Mouse (Mus musculus): ENCODE measurements around the gene Zfp184.
"Not testable (repeated sequence)": the region's sequence is repeated elsewhere in the genome, so short reads cannot be mapped to it uniquely, and the experiment has no call there.

Gene Zfp184

GRCm38 (mm10) chr13:21944926-21945740 lies at the start of gene Zfp184:
Gene Zfp184 (plus strand): TSS chr13:21945094.
- DNase-seq (ENCODE audit: low read depth, low spot score) = peak; percentile 56

- no peak for DNase-seq (ENCODE audit: low read depth, low spot score)
Observed at GRCm38 (mm10) chr13:21896549-21897244, 48.2 kb upstream of the Zfp184 start.

DNA sequence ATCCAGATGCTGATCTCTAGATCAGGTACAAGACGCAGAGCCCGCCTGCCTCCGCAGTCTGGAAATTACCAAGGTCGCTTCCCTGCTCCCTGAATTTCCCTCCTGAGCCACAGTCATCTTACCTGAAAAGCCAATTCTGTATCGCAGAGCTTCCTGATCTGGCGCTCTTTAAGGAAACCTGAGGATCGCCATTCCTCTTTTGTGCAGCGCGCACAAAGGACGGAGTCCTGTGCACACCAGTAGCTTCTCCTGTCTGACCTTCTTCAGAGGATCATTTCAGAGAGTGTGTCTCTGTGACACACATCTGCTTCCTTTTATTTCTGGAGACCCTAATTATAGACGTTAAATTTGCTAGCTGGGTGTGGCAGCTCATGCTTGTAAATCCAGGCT lies 47.7 kb upstream of the Zfp184 start:
- DNase-seq (ENCODE audit: low read depth, low spot score) = no peak

GRCm38 (mm10) chr13:21900870-21901565 lies 43.9 kb upstream of the Zfp184 start:
- not testable (repeated sequence) for DNase-seq (ENCODE audit: low read depth, low spot score)

GRCm38 (mm10) chr13:21903500-21903899 lies 41.4 kb upstream of the Zfp184 start:
- no peak for DNase-seq (ENCODE audit: low read depth, low spot score)

GRCm38 (mm10) chr13:21904090-21904489 lies 40.8 kb upstream of the Zfp184 start:
- DNase-seq (ENCODE audit: low read depth, low spot score) = not testable (repeated sequence)

DNA sequence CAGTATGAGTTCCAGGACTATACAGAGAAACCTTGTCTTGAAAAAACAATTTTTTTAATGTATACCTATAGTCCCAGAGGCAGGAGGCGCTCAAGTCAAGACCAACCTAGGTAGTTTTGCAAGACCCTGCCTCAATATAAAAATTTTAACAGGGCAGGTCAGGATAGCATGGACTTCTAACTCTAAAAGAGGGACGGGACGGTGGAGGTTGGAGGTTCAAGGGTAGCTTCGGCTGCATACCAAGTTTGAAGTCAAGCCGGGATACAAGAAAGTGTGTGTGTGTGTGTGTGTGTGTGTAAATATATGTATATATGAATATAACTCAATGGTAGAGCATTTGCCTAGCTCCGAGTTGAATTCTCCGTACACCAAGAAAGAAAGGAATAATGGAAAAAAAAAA lies 38.6 kb upstream of the Zfp184 start:
- DNase-seq (ENCODE audit: low read depth, low spot score) = no peak

DNA sequence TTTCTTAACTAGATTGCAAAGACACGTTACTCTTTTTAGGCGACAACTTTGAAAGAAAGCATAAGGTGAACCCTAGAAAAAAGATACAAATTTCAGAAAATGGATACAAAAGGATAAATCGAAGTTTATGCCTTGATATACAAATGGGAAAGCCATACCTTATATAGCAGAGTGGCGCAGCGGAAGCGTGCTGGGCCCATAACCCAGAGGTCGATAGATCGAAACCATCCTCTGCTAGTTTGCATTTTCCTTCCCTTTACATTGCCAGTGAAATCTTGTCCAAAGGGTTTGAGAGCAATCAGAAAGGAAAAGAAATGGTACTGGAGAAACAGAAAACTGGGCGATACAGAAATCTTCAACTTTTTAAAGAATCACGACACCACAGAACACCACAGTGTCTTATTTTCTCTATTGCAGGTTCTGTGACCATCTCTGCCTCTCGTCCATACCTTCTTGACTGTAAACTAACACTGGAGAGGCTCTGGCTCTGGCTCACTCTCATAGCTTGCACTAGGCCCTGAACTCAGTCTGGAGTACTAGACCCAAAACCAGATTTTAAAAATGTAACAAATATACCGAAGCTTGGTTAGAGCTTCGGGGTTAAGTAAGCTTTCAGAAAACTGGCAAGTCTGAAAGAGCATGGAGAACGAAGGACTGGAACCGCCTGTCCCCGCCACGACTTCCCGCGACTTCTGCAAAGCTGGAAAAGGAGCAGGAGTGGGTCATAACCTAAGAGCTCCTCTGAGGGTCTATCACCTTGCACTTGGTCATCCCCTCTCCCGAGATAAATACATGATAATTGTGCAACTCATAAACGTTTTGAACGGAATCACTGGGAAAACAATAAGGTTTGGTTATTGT lies 37.7 kb upstream of the Zfp184 start:
- DNase-seq (ENCODE audit: low read depth, low spot score) = no peak

- DNase-seq (ENCODE audit: low read depth, low spot score) = not testable (repeated sequence)
Observed at GRCm38 (mm10) chr13:21907807-21908155, 37.1 kb upstream of the Zfp184 start.

DNA sequence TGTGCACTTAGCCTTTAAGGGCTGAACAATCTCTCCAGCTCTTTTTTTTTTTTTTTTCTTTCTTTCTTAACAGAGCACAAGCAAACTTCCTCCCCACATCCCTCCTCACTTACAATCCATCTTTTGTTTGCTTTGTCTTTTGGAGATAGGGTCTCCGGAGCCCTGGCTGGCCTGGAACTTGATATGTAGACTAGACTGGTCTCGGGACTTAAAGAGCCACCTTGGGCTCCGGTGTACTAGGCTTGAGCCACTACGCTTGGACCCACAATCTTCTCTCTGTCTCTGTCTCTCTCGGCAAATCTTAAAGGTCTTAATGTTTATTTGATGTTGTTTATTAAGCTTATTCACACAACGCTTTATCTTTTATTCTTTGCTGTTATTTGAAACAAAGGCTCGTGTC lies 34.2 kb upstream of the Zfp184 start:
- no peak for DNase-seq (ENCODE audit: low read depth, low spot score)

- no peak for DNase-seq (ENCODE audit: low read depth, low spot score)
Observed at GRCm38 (mm10) chr13:21911147-21911546, 33.7 kb upstream of the Zfp184 start.

DNA sequence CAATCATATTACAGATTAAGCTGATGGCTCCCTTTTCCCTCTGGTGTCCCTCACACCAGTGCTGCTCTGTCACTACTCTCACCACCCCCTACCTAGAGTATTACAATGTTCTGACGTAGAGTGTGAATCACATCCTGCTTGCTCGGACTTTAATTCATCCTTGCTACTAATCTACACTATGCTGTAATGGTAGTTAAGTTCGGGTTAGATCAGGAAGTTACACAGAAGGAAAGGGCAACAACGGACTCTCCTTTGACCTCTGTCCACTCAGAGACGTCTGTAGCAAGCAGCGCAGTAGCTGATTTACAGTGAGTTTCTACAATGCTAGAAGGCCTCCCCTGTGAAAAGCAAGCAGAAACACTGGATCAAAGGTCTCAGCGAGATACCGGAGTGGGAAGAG lies 31.0 kb upstream of the Zfp184 start:
- DNase-seq (ENCODE audit: low read depth, low spot score) = no peak

- no peak for DNase-seq (ENCODE audit: low read depth, low spot score)
Observed at GRCm38 (mm10) chr13:21914599-21914998, 30.3 kb upstream of the Zfp184 start.

DNA sequence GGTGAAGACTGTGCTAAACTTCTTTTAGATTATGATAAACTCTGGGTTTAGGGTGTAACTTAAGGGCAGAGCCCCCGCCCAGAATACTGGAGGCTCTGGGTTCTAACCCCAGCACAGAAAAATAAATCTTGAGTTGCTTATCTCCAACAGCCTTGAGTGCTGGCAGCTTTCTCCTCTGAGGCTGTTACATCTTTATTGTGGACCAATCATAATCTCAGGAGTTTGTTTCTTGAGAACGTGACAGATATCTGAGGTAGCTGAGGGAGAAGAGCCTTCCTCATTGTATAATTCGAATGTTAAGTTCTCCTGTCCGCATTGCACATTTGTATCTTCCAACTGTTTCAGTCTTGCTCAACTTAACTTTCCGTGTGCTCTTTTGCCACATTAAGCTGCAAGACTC lies 29.4 kb upstream of the Zfp184 start:
- DNase-seq (ENCODE audit: low read depth, low spot score) = no peak

DNA sequence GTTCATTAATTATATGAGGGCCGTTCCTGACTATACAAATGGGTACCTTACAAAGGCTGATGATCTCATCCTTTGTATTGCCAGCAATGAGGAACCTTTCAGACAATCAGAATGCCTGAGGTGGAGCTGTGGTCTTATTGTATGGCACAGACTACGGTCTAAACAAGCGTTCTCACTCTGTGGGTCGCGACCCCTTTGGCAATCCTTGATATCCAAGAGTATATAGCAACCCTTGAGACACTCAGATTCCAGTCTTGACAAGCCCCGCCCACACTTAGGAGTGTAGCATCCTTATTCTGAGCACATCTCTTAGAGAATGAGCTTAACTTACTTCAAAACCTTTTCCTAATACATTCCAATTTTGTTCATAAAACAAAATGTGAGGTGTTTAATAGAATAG lies 28.8 kb upstream of the Zfp184 start:
- DNase-seq (ENCODE audit: low read depth, low spot score) = no peak

DNA sequence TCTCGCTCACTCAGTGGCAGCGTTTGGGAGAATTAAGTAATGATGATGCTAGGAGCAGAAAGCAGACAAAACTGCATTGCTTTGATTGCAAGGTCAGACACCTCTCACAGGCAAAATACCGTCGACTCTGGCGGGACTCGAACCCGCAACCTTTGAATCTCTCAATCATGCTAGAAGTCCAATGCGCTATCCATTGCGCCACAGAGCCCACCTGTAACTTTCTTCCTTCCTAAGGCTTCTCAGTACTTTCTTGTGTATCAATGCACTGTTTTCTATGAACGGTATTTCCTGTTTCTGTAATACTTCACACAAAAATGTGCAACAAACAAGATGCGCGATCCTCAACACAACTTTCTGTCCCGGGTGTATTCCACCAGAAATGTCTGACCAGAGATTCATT lies 27.9 kb upstream of the Zfp184 start:
- DNase-seq (ENCODE audit: low read depth, low spot score) = no peak

DNA sequence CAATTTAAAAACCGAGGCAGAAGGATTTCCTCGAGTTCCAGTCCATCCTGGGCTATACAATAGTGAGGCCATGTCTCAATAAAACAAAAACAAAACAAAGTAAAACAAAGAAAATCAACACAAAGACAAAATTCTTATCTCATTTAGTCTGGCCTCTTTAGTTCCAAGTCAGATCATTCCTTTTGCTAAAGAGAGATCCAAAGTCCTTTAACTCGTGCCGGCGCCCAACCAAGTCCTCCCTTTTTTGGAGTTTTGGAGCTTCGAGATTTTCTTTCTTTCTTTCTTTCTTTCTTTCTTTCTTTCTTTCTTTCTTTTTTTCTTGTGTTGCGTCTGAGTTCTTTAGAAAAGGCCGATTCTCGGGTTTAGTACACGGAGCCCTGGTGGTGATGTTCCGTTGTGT lies 27.4 kb upstream of the Zfp184 start:
- no peak for DNase-seq (ENCODE audit: low read depth, low spot score)

GRCm38 (mm10) chr13:21917992-21918391 lies 26.9 kb upstream of the Zfp184 start:
- no peak for DNase-seq (ENCODE audit: low read depth, low spot score)

DNA sequence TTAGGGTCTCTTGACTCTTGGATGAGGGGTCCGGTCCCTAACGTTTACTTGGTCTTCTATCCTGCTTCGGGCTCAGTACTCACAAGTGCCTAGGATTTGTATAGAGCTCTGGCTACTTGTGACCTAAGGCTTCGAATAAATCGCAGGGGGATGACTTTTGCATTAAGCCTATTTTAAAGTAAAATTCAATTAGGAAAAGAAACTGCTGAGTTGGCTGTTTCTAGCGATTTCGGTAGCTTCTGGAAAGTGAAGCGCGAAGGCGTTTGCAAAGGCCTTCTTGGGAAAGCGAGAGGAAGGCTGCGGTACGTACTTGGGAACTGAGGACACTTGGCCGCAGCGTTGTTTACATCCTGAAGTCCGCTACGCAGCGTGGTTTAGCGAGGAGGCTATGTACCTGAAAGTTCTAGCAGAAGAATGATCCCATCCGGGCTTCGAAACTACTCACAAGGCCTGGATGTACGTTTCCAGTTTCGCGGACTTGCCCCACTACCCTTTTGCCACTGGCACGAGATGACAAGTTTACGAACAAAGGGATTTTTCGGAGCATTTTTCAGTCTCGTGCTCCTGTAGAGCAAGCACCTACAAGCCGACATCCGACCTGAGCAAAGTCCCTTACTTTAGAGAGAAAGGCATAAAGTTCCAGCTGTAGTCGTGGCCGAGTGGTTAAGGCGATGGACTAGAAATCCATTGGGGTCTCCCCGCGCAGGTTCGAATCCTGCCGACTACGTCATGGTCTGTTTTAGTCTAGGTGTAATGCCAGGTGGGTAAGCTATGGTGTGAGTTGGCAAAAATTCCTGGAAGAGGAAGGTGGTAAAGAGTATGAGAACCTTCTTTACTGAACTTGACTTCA lies 26.1 kb upstream of the Zfp184 start:
- no peak for DNase-seq (ENCODE audit: low read depth, low spot score)

DNA sequence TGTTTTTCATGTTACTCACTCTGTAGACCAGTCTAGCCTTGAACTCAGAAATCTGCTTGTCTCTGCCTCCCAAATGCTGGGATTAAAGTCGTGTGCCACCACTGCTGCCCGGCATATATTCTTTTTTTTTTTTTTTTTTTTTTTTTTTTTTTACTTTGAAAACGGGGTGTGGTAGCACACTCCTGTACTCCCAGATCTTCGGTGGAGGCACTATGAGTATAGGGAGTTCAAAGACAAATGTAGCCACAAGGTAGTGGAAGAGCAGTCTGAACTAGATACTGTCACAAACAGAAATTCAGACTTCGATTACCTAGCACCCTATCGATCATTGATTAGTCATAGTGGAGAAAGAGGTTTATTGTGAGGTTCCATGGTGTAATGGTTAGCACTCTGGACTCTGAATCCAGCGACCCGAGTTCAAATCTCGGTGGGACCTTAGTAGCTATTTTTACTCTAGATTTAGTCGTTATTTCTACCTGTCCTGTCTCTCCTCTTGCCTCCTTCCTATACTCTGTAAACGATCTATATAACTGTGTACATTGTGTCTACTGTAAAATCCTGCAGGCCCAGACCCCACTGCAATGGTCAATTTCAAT lies 25.0 kb upstream of the Zfp184 start:
- DNase-seq (ENCODE audit: low read depth, low spot score) = no peak
